Mouse (Mus musculus): ENCODE measurements around the gene Itga3. TPM values are rescaled to one million over a fixed set of nuclear protein-coding genes. Genes with fewer than 3 reads are reported as not detected.

Gene Itga3
- polyA plus RNA-seq, 1 experiment from 2014 or later = 29.0 TPM

GRCm38 (mm10) chr11:95036521-95036920, 40.1 kb downstream of the Itga3 start:
- Histone ChIP-seq H3K4me2 (ENCODE audit: low read length) (no peak overlapping the region), H3K36me3 (ENCODE audit: control insufficient read depth, insufficient read depth, low read length) (peaks cover 8% of the 10 kb centered on the region; the same call in 1 of the 2 replicates), H3K4me3 (ENCODE audit: low read depth, low read length) (no peak overlapping the region), H3K27ac (ENCODE audit: low read depth) (no peak overlapping the region), H3K9ac (ENCODE audit: low read length) (no peak overlapping the region), H3K27me3 (replicated peaks; ENCODE audit: control insufficient read depth, insufficient read depth, low read length) (no peaks in the 10 kb centered on the region), H3K4me1 (replicated peaks; ENCODE audit: control insufficient read depth, insufficient read depth, low read length) (peaks cover 12% of the 10 kb centered on the region), H3K9me3 (ENCODE audit: control insufficient read depth, low read length) (no peaks in the 10 kb centered on the region)
- ATAC-seq (replicated peaks; ENCODE audit: low FRiP score, low TSS enrichment, low read depth) (no peak), DNase-seq (ENCODE audit: low spot score) (no peak)
- WGBS = 97% methylated on average over 5 of the region's 5 CpGs

- ATAC-seq (replicated peaks; ENCODE audit: low FRiP score, low TSS enrichment, low read depth) (no peak), DNase-seq (ENCODE audit: low spot score) (no peak)
- Histone ChIP-seq H3K27ac (ENCODE audit: low read depth) (no peak overlapping the region), H3K4me3 (ENCODE audit: low read depth, low read length) (no peak overlapping the region), H3K36me3 (ENCODE audit: control insufficient read depth, insufficient read depth, low read length) (peaks cover 8% of the 10 kb centered on the region; the same call in 1 of the 2 replicates), H3K9ac (ENCODE audit: low read length) (no peak overlapping the region), H3K9me3 (ENCODE audit: control insufficient read depth, low read length) (no peaks in the 10 kb centered on the region), H3K27me3 (replicated peaks; ENCODE audit: control insufficient read depth, insufficient read depth, low read length) (no peaks in the 10 kb centered on the region), H3K4me2 (ENCODE audit: low read length) (no peak overlapping the region), H3K4me1 (replicated peaks; ENCODE audit: control insufficient read depth, insufficient read depth, low read length) (peaks cover 4% of the 10 kb centered on the region; the same call in 1 of the 2 replicates)
- 66% methylated on average over 10 of the region's 10 CpGs for WGBS
These were observed 41.7 kb downstream of the Itga3 start for GRCm38 (mm10) chr11:95034902-95035301.

GRCm38 (mm10) chr11:95033617-95034016, 43.0 kb downstream of the Itga3 start:
- no peaks in the 10 kb centered on the region for H3K9me3 ChIP-seq (ENCODE audit: control insufficient read depth, low read length)
- H3K27ac ChIP-seq (ENCODE audit: low read depth) = no peak overlapping the region
- H3K4me3 ChIP-seq (ENCODE audit: low read depth, low read length) = no peak overlapping the region
- 0 out of 2 replicates have a peak, but pooled peaks cover 4% of the 10 kb centered on the region for H3K4me1 ChIP-seq (replicated peaks; ENCODE audit: control insufficient read depth, insufficient read depth, low read length)
- no peak for ATAC-seq (replicated peaks; ENCODE audit: low FRiP score, low TSS enrichment, low read depth)
- no peak overlapping the region for H3K9ac ChIP-seq (ENCODE audit: low read length)
- WGBS = 54% methylated on average over 14 of the region's 14 CpGs
- H3K27me3 ChIP-seq (replicated peaks; ENCODE audit: control insufficient read depth, insufficient read depth, low read length) = no peaks in the 10 kb centered on the region
- DNase-seq (ENCODE audit: low spot score) = no peak
- no peak overlapping the region for H3K4me2 ChIP-seq (ENCODE audit: low read length)
- peaks cover 8% of the 10 kb centered on the region; the same call in 1 of the 2 replicates for H3K36me3 ChIP-seq (ENCODE audit: control insufficient read depth, insufficient read depth, low read length)

GRCm38 (mm10) chr11:95032945-95033344, 43.7 kb downstream of the Itga3 start:
- no peaks in the 10 kb centered on the region for H3K27me3 ChIP-seq (replicated peaks; ENCODE audit: control insufficient read depth, insufficient read depth, low read length)
- ATAC-seq (replicated peaks; ENCODE audit: low FRiP score, low TSS enrichment, low read depth) = no peak
- H3K4me3 ChIP-seq (ENCODE audit: low read depth, low read length) = no peak overlapping the region
- no peak overlapping the region for H3K9ac ChIP-seq (ENCODE audit: low read length)
- H3K27ac ChIP-seq (ENCODE audit: low read depth) = no peak overlapping the region
- DNase-seq (ENCODE audit: low spot score) = no peak
- H3K36me3 ChIP-seq (ENCODE audit: control insufficient read depth, insufficient read depth, low read length) = peaks cover 8% of the 10 kb centered on the region; the same call in 1 of the 2 replicates
- H3K9me3 ChIP-seq (ENCODE audit: control insufficient read depth, low read length) = no peaks in the 10 kb centered on the region
- H3K4me2 ChIP-seq (ENCODE audit: low read length) = no peak overlapping the region
- WGBS = 33% methylated on average over 6 of the region's 6 CpGs
- H3K4me1 ChIP-seq (replicated peaks; ENCODE audit: control insufficient read depth, insufficient read depth, low read length) = 0 out of 2 replicates have a peak, but pooled peaks cover 4% of the 10 kb centered on the region

GRCm38 (mm10) chr11:95027850-95028470, 48.6 kb downstream of the Itga3 start:
- no peak overlapping the region for H3K4me3 ChIP-seq (ENCODE audit: low read depth, low read length)
- H3K36me3 ChIP-seq (ENCODE audit: control insufficient read depth, insufficient read depth, low read length) = peaks cover 23% of the 10 kb centered on the region
- ATAC-seq (replicated peaks; ENCODE audit: low FRiP score, low TSS enrichment, low read depth) = no peak
- no peak overlapping the region for H3K27ac ChIP-seq (ENCODE audit: low read depth)
- 30% methylated on average over 13 of the region's 13 CpGs for WGBS
- DNase-seq (ENCODE audit: low spot score) = no peak
- no peaks in the 10 kb centered on the region for H3K27me3 ChIP-seq (replicated peaks; ENCODE audit: control insufficient read depth, insufficient read depth, low read length)
- H3K4me2 ChIP-seq (ENCODE audit: low read length) = no peak overlapping the region
- H3K9me3 ChIP-seq (ENCODE audit: control insufficient read depth, low read length) = no peaks in the 10 kb centered on the region
- H3K9ac ChIP-seq (ENCODE audit: low read length) = no peak overlapping the region
- H3K4me1 ChIP-seq (replicated peaks; ENCODE audit: control insufficient read depth, insufficient read depth, low read length) = no peaks in the 10 kb centered on the region

- Histone ChIP-seq H3K9ac (ENCODE audit: low read length) (no peak overlapping the region), H3K4me3 (ENCODE audit: low read depth, low read length) (no peak overlapping the region), H3K9me3 (ENCODE audit: control insufficient read depth, low read length) (no peaks in the 10 kb centered on the region), H3K36me3 (ENCODE audit: control insufficient read depth, insufficient read depth, low read length) (peaks cover 34% of the 10 kb centered on the region), H3K4me2 (ENCODE audit: low read length) (no peak overlapping the region), H3K27me3 (replicated peaks; ENCODE audit: control insufficient read depth, insufficient read depth, low read length) (no peaks in the 10 kb centered on the region), H3K4me1 (replicated peaks; ENCODE audit: control insufficient read depth, insufficient read depth, low read length) (no peaks in the 10 kb centered on the region), H3K27ac (ENCODE audit: low read depth) (no peak overlapping the region)
- ATAC-seq (replicated peaks; ENCODE audit: low FRiP score, low TSS enrichment, low read depth) (no peak), DNase-seq (ENCODE audit: low spot score) (no peak)
- 81% methylated on average over 6 of the region's 6 CpGs for WGBS
These were observed 49.8 kb downstream of the Itga3 start for GRCm38 (mm10) chr11:95026849-95027248.

GRCm38 (mm10) chr11:95026090-95026542, 50.5 kb downstream of the Itga3 start:
- Histone ChIP-seq H3K27ac (ENCODE audit: low read depth) (no peak overlapping the region), H3K4me1 (replicated peaks; ENCODE audit: control insufficient read depth, insufficient read depth, low read length) (no peaks in the 10 kb centered on the region), H3K4me2 (ENCODE audit: low read length) (no peak overlapping the region), H3K4me3 (ENCODE audit: low read depth, low read length) (no peak overlapping the region), H3K9me3 (ENCODE audit: control insufficient read depth, low read length) (no peaks in the 10 kb centered on the region), H3K27me3 (replicated peaks; ENCODE audit: control insufficient read depth, insufficient read depth, low read length) (no peaks in the 10 kb centered on the region), H3K9ac (ENCODE audit: low read length) (no peak overlapping the region), H3K36me3 (ENCODE audit: control insufficient read depth, insufficient read depth, low read length) (peaks cover 42% of the 10 kb centered on the region)
- ATAC-seq (replicated peaks; ENCODE audit: low FRiP score, low TSS enrichment, low read depth) (0 out of 2 replicates have a peak, but pooled peaks have one; percentile 32), DNase-seq (ENCODE audit: low spot score) (no peak)
- WGBS = 66% methylated on average over 6 of the region's 6 CpGs

- H3K27me3 ChIP-seq (replicated peaks; ENCODE audit: control insufficient read depth, insufficient read depth, low read length) = no peaks in the 10 kb centered on the region
- 88% methylated on average over 11 of the region's 11 CpGs for WGBS
- H3K4me1 ChIP-seq (replicated peaks; ENCODE audit: control insufficient read depth, insufficient read depth, low read length) = no peaks in the 10 kb centered on the region
- no peak overlapping the region for H3K4me3 ChIP-seq (ENCODE audit: low read depth, low read length)
- H3K9ac ChIP-seq (ENCODE audit: low read length) = no peak overlapping the region
- H3K27ac ChIP-seq (ENCODE audit: low read depth) = no peak overlapping the region
- DNase-seq (ENCODE audit: low spot score) (no peak), ATAC-seq (replicated peaks; ENCODE audit: low FRiP score, low TSS enrichment, low read depth) (no peak)
- no peaks in the 10 kb centered on the region for H3K9me3 ChIP-seq (ENCODE audit: control insufficient read depth, low read length)
- H3K4me2 ChIP-seq (ENCODE audit: low read length) = no peak overlapping the region
- H3K36me3 ChIP-seq (ENCODE audit: control insufficient read depth, insufficient read depth, low read length) = peaks cover 48% of the 10 kb centered on the region
These were observed 51.2 kb downstream of the Itga3 start for GRCm38 (mm10) chr11:95025227-95026012.

Measured in intestine, embryonic 14.5 days (tissue).